Mouse (Mus musculus): Measurements from ENCODE around the gene Rhoj.

Rhoj gene

DNA sequence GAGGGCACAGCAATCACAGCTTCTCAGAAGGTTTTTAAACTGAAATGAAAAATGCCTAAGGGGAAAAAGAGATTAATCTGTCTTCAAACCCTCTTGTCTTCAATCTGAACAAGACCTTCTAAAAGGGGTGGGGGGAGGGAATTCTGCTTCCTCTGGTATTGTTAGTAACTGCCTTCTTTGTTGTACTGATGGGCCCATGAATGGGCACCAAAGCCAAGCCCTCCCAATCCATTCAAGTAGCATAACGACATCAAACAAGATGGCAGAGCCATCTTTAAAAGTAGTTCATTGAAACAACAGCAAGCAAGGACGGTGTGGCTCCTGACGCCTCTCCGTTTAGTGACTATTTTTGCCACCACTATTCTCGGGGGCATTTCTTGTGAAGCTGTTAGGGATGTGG is 42.6 kb downstream of the Rhoj start:
- DNase-seq (ENCODE audit: low spot score in 2 of 2) = no peak

DNA sequence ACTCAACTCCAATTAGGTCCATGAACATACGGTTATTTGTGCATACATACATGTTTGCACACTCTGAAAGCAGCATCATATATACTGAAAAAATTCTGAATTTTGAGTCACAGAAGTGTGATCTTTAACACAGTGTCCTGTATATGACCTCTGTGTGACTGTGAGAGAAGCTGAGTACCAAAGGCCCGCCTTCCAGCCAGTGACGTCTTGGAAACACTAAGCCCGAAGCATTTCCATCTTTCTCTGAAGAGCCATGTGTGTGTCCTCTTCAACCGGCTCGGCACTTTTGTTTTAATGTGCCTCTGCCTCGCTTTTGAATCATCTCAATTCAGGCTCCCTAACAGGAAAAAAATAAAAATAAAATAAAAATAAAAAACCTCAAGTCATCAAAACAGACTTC is 43.7 kb downstream of the Rhoj start:
- no peak for DNase-seq (ENCODE audit: low spot score in 2 of 2)

DNA sequence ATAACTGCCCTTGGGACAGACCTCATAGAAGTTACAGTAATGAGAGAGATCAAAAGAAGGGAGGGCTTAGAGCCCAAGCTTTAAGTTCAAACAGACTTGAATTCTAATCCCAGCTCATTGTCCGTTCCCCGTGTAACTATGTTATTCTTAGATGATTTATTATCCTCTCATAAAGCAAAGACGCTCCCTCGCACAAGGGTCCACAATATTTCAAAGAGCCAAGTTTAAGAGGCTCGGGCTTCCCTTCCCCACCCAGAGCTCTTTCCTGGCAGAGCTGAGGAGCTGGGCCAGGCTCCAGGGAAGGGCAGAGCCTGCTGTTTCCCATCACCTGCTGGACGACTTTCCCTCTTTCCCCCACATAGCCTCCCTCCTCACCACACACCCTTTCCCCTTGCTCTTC is 44.3 kb downstream of the Rhoj start:
- DNase-seq (ENCODE audit: low spot score in 2 of 2) = no peak

GRCm38 (mm10) chr12:75354354-75354753 is 46.2 kb downstream of the Rhoj start:
- no peak for DNase-seq (ENCODE audit: low spot score in 2 of 2)

DNA sequence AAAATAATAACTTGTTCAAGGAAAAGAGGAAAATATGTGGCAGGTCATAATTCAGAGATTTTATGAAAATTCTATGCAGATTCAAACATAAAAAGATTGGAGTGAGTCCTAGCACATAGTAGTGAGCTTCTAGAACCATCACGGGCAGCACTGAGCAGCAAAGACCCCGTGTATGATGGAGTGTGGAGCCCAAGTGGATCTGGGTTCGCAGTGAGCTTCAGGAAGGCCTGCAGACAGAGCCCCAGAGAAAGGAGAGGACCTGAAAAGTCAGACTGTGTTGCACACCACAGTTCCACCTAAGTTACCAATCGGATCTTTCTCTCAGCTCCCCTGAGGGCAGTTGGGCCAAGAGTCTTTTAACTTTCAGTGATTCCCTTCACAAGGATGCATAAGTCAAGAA is 49.7 kb downstream of the Rhoj start:
- no peak for DNase-seq (ENCODE audit: low spot score in 2 of 2)

GRCm38 (mm10) chr12:75358714-75359113 is 50.6 kb downstream of the Rhoj start:
- no peak for DNase-seq (ENCODE audit: low spot score in 2 of 2)

GRCm38 (mm10) chr12:75359500-75359899 is 51.4 kb downstream of the Rhoj start:
- DNase-seq (ENCODE audit: low spot score in 2 of 2) = no peak

- DNase-seq (ENCODE audit: low spot score in 2 of 2) = no peak
Measured at GRCm38 (mm10) chr12:75359921-75360482, 51.9 kb downstream of the Rhoj start.

- DNase-seq (ENCODE audit: low spot score in 2 of 2) = no peak
Measured at GRCm38 (mm10) chr12:75362456-75362855, 54.3 kb downstream of the Rhoj start.

- no peak for DNase-seq (ENCODE audit: low spot score in 2 of 2)
Measured at GRCm38 (mm10) chr12:75364416-75364815, 56.3 kb downstream of the Rhoj start.

DNA sequence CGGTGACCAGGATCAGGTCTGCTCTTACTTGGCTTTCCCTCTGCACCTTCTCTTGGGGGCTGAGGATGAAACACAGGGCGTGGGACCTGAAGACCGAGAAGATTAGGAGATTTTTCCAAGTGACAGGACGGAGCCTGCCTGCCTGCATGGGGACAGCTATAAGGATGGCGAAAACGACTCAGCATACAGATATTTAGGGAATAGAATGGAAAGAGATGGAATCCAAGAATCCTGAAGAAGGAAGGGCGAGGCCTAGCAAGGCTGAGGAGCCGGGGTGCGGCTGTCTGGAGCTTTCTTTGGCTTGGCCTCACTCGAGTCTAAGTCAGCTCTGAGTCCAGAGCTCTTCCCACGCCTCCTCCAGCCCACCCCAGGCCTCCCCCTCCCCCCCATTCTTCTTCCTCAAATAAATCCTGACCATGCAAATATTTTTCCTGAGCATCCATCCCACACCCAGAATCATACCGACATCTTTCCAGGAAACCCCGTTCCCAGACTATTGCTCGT is 57.6 kb downstream of the Rhoj start:
- DNase-seq (ENCODE audit: low spot score in 2 of 2) = no peak

DNA sequence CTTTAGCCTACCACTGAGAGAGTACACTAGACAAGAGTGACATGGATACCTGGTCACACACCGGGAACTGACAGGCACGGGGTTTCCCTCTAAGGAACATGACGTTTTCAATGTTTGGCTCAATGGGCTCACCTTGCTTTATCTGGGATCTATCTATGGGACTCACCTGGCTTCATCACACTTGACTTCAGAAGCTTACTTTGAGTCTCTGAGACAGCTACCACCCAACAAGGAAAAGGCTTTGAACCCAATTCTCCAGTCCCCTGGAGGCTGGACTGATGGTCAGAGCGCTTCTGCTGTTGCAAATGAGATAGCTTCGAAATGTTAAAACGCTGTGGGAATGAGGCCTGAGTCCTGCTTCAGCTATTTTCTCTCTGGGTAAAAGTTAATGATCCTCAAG is 59.2 kb downstream of the Rhoj start:
- DNase-seq (ENCODE audit: low spot score in 2 of 2) = no peak

- no peak for DNase-seq (ENCODE audit: low spot score in 2 of 2)
Measured at GRCm38 (mm10) chr12:75368527-75368926, 60.4 kb downstream of the Rhoj start.

GRCm38 (mm10) chr12:75369418-75369851 is 61.3 kb downstream of the Rhoj start:
- DNase-seq (ENCODE audit: low spot score in 2 of 2) = no peak

DNA sequence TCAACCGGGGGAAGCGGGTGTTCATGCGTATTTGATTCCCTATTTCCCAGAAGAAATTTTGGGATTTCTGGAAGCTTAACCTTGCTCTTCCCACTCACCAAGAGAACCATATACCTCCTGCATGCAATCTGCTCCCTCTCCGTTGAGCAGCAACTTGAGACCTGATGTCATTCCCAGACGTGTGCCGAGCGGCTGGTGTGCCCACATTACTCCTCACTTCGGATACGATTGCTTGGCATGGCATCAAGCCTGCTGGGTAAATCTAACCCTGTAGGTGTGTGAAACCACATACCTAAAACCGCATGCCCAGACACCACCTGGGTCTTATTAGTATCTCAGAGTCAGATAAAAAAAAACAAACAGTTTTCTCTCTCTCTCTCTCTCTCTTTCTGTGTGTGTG is 66.3 kb downstream of the Rhoj start:
- no peak for DNase-seq (ENCODE audit: low spot score in 2 of 2)

DNA sequence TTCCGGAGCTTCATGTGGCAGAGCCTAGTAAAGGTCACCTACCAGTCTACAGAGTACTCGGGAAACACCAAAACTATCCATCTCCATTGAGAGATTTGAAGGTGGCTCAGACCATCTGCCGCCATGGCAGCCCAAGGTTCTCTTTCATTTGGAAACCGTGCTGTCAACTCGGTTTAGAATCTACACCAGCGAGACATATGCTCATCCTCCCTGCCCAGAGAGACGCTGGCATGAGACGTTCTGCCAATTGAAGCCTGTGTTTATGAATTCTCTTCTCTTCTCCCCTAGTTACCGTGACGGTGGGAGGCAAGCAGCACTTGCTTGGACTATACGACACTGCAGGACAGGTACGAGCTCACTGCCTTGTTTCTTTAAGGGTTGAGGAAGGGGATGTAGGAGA is 66.9 kb downstream of the Rhoj start:
- DNase-seq (ENCODE audit: low spot score in 2 of 2) = no peak

GRCm38 (mm10) chr12:75376126-75376525 is 68.0 kb downstream of the Rhoj start:
- DNase-seq (ENCODE audit: low spot score in 2 of 2) = no peak

DNA sequence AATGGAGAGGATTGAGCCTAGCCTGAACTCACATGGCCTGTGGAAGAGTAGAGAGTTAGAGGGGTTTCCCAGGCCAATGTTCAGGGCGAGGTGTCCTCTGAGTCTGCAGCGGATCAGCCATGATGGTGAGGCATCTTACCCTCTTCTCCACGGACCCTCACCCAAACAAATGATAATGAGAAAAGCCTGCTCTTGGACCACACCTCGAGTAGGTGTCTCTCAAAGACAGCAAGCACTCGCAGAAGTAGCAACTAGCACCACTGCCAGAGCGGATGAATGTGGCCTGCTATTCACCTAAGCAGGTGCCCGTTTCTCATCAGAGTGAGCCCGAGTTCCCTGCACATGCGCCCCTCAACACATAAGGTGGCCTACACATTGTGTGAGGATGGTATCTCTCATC is 78.6 kb downstream of the Rhoj start:
- no peak for DNase-seq (ENCODE audit: low spot score in 2 of 2)

DNA sequence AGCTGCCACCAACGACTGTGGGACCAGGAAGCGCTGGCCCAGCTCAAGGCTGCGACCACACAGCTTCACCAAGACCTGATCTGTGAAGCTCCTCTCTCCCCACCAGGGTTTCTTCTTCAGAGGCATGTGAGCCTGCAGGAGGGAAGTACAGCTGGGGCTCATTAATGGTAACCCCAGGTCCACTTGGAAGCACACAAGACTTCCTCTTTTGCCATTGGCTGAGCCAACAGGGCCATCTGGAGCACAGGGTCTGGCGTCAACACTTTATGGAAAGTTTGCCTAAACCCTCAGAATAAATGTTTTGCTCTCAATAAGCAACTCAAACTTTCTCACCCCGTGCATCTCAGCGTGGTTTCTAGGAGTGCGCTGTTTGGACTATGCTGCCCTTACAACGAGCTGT is 79.0 kb downstream of the Rhoj start:
- no peak for DNase-seq (ENCODE audit: low spot score in 2 of 2)

DNA sequence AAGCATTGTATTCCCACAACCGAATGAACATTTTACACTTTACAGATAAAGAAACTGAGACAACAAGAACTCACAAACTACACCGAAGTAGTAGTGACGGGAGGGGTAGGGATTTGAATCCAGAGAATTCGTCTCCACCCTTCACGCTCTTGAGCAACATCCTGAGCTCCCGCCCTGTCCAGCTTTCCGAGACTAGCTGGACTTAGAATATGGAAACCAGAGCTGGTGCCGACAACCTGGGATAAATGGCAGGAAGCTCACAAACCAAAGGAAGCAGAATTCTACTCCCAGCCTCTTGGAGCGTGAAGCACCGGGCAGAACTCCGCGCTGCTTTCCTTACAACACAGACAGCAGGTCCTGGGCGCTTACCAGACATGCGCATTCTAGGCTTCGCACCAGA is 79.7 kb downstream of the Rhoj start:
- no peak for DNase-seq (ENCODE audit: low spot score in 2 of 2)

GRCm38 (mm10) chr12:75388521-75388920 is 80.4 kb downstream of the Rhoj start:
- no peak for DNase-seq (ENCODE audit: low spot score in 2 of 2)

GRCm38 (mm10) chr12:75389308-75390135 is 81.4 kb downstream of the Rhoj start:
- DNase-seq (ENCODE audit: low spot score in 2 of 2) = peak in 1 of 2 experiments; percentile 42

- peak; percentile 24 to 45 for DNase-seq (ENCODE audit: low spot score in 2 of 2)
Measured at GRCm38 (mm10) chr12:75391526-75391925, 83.4 kb downstream of the Rhoj start.
